Mouse (Mus musculus): Measurements from ENCODE around the gene Tes3-ps.

The Tes3-ps gene

GRCm38 (mm10) chr13:49505776-49506175 lies 12.7 kb downstream of the Tes3-ps start:
- no peak for DNase-seq

GRCm38 (mm10) chr13:49507176-49507575 lies 14.1 kb downstream of the Tes3-ps start:
- DNase-seq, result no peak

GRCm38 (mm10) chr13:49518761-49519160 lies 25.6 kb downstream of the Tes3-ps start:
- no peak for DNase-seq

- no peak for DNase-seq
Measured at GRCm38 (mm10) chr13:49526235-49526634, 33.1 kb downstream of the Tes3-ps start.

GRCm38 (mm10) chr13:49530636-49531035 lies 37.5 kb downstream of the Tes3-ps start:
- no peak for DNase-seq

- no peak for DNase-seq
Measured at GRCm38 (mm10) chr13:49536946-49537345, 43.8 kb downstream of the Tes3-ps start.

- DNase-seq, result no peak
Measured at GRCm38 (mm10) chr13:49538693-49539092, 45.6 kb downstream of the Tes3-ps start.

- no peak for DNase-seq
Measured at GRCm38 (mm10) chr13:49544279-49544678, 51.2 kb downstream of the Tes3-ps start, which contains the start of gene Aspn. TSS of gene Aspn (plus strand) at chr13:49544443.

GRCm38 (mm10) chr13:49545646-49546045 lies 52.5 kb downstream of the Tes3-ps start:
- DNase-seq, result no peak
